ENCODE assay signal across 7 mouse cellular contexts in the genomic region with DNA sequence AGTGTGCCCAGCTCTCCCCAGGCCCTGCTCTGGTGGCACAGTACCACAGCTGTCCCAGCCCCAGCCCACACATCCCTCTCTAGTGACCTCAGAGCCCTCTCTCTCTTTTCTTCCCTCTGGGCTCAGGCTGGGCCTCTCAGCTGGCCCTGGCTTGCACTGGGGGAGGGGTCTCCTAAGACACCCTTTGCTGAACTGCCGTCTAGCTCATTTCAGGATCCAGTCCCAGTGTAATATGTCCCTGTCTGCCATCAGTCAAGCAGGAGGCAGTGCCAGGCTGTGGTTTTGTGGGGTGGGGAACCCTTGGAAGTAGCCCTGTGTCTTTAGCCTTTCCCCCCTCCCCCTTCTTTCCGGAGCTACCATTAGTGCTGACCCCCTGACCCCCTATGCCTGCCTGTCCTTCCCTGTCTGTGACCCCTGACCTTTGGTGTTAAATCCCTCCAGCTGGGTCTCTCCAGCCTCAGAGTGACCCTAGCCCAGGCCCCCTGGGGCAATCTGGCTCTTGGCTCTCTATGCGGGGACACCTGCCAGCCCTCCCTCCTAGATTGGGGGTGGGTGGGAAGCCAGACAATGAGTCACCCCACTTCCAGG. TPM values are rescaled to one million over a fixed set of nuclear protein-coding genes. Genes with fewer than 3 reads are reported as not detected.
DNase-seq lines count a peak whose midpoint lies in the region; ATAC-seq and TF ChIP-seq lines count a peak whose summit lies in the region.

No protein-coding gene starts in this region.

- peak; percentile 61 for DNase-seq in 3134 (ENCODE audit: extremely low read depth, insufficient read length, low spot score)
- no peak for DNase-seq in adrenal gland, postnatal 25 days
- no peak for DNase-seq in layer of hippocampus, adult 9-11 months
- no peak for DNase-seq in right cerebral cortex, postnatal 25 days

- H3K36me3 ChIP-seq in E14TG2a.4 (ENCODE audit: insufficient read depth, low read length), result peaks cover 10% of the 10 kb centered on the region
- H3K36me3 ChIP-seq in heart, embryonic 14.5 days (ENCODE audit: control insufficient read depth, insufficient read depth, low read length), result peaks cover 2% of the 10 kb centered on the region
- H3K36me3 ChIP-seq in liver, embryonic 15.5 days (replicated peaks), result no peaks in the 10 kb centered on the region

- H3K4me3 ChIP-seq in E14TG2a.4 (replicated peaks; ENCODE audit: low read length), result peak overlapping the region; percentile 90
- H3K4me3 ChIP-seq in heart, embryonic 14.5 days (ENCODE audit: control insufficient read depth in 1 of 2, insufficient read depth in 1 of 2, low read depth in 1 of 2, low read length in 2 of 2), result peak overlapping the region; percentile 76 to 85
- peak overlapping the region; percentile 60; the same call in 1 of the 2 replicates for H3K4me3 ChIP-seq in liver, embryonic 15.5 days (replicated peaks)

- no peak for TF ChIP-seq CTCF in E14TG2a.4 (conservative IDR thresholded peaks at IDR 0.05; ENCODE audit: low read length)

- peaks cover 88% of the 10 kb centered on the region for H3K4me1 ChIP-seq in E14TG2a.4 (replicated peaks; ENCODE audit: low read depth, low read length)
- peaks cover 62 to 65% of the 10 kb centered on the region in 2 experiments for H3K4me1 ChIP-seq in heart, embryonic 14.5 days (ENCODE audit: control insufficient read depth in 2 of 2, insufficient read depth in 2 of 2, low read length in 2 of 2)
- H3K4me1 ChIP-seq in liver, embryonic 15.5 days (replicated peaks), result peaks cover 52% of the 10 kb centered on the region

- no peaks in the 10 kb centered on the region for H3K27me3 ChIP-seq in E14TG2a.4 (ENCODE audit: insufficient read depth, low read length)
- H3K27me3 ChIP-seq in heart, embryonic 14.5 days (ENCODE audit: control insufficient read depth, insufficient read depth, low read length), result no peaks in the 10 kb centered on the region
- peaks cover 65% of the 10 kb centered on the region for H3K27me3 ChIP-seq in liver, embryonic 15.5 days

- peak overlapping the region; percentile 40 to 96 for H3K27ac ChIP-seq in heart, embryonic 14.5 days (replicated peaks in 1 of 2; ENCODE audit: control insufficient read depth in 1 of 2, insufficient read depth in 1 of 2, low read depth in 2 of 2, low read length in 2 of 2)
- no peak overlapping the region for H3K27ac ChIP-seq in liver, embryonic 15.5 days (replicated peaks)

- H3K9me3 ChIP-seq in E14TG2a.4 (ENCODE audit: low read length), result no peaks in the 10 kb centered on the region
- no peaks in the 10 kb centered on the region for H3K9me3 ChIP-seq in heart, embryonic 14.5 days (ENCODE audit: control insufficient read depth, low read length)
- no peaks in the 10 kb centered on the region for H3K9me3 ChIP-seq in liver, embryonic 15.5 days (replicated peaks)

- H3K9ac ChIP-seq in heart, embryonic 14.5 days (ENCODE audit: low read length), result peak overlapping the region; percentile 96
- 0 out of 2 replicates have a peak overlapping the region, but pooled peaks have one; percentile 8 for H3K9ac ChIP-seq in liver, embryonic 15.5 days

- WGBS in heart, embryonic 14.5 days, result 29% methylated on average over 3 of the region's 3 CpGs
- 53% methylated on average over 3 of the region's 3 CpGs for WGBS in liver, embryonic 15.5 days (ENCODE audit: insufficient replicate concordance)

- H3K4me2 ChIP-seq in heart, embryonic 14.5 days (ENCODE audit: low read length), result peak overlapping the region; percentile 91
- peak overlapping the region; percentile 69 for H3K4me2 ChIP-seq in liver, embryonic 15.5 days

- ATAC-seq in heart, embryonic 14.5 days (ENCODE audit: insufficient number of reproducible peaks, insufficient read depth, low FRiP score, low read depth), result no peak
- ATAC-seq in liver, embryonic 15.5 days (ENCODE audit: insufficient read depth), result no peak

RNA-seq across cellular contexts. Expression of gene Glis2, which starts 1.7 kb away (rescaled TPM):
- 17.8 and 21.4 TPM in 2 replicates for polyA plus RNA-seq in heart, embryonic 14.5 days (2014; fragmentation: Nextera tagmentation; extraction: Ambion mirVana)
- 2.0 and 2.3 TPM in 2 replicates for polyA plus RNA-seq in liver, embryonic 15.5 days (2015; fragmentation: Nextera tagmentation; extraction: Ambion mirVana)
- 17.1 and 23.0 TPM in 2 replicates for total RNA-seq in adrenal gland, postnatal 25 days (2021)

RNA-seq across cellular contexts. Expression of gene Pam16, which starts 28.6 kb away (rescaled TPM):
- polyA plus RNA-seq in heart, embryonic 14.5 days (2014; fragmentation: Nextera tagmentation; extraction: Ambion mirVana), result 157 and 165 TPM in 2 replicates
- 41.1 and 53.2 TPM in 2 replicates for polyA plus RNA-seq in liver, embryonic 15.5 days (2015; fragmentation: Nextera tagmentation; extraction: Ambion mirVana)
- 81.9 and 83.4 TPM in 2 replicates for total RNA-seq in adrenal gland, postnatal 25 days (2021)

RNA-seq across cellular contexts. Expression of gene Tfap4, which starts 36.6 kb away (rescaled TPM):
- 2.5 and 4.1 TPM in 2 replicates for polyA plus RNA-seq in heart, embryonic 14.5 days (2014; fragmentation: Nextera tagmentation; extraction: Ambion mirVana)
- polyA plus RNA-seq in liver, embryonic 15.5 days (2015; fragmentation: Nextera tagmentation; extraction: Ambion mirVana), result 5.6 and 6.4 TPM in 2 replicates
- 8.3 and 10.4 TPM in 2 replicates for total RNA-seq in adrenal gland, postnatal 25 days (2021)

RNA-seq across cellular contexts. Expression of gene Vasn, which starts 43.5 kb away (rescaled TPM):
- 11.9 and 12.8 TPM in 2 replicates for polyA plus RNA-seq in heart, embryonic 14.5 days (2014; fragmentation: Nextera tagmentation; extraction: Ambion mirVana)
- 2.4 and 2.8 TPM in 2 replicates for polyA plus RNA-seq in liver, embryonic 15.5 days (2015; fragmentation: Nextera tagmentation; extraction: Ambion mirVana)
- total RNA-seq in adrenal gland, postnatal 25 days (2021), result 5.4 and 9.3 TPM in 2 replicates

RNA-seq across cellular contexts. Expression of gene Dnaja3, which starts 43.6 kb away (rescaled TPM):
- 68.9 and 70.3 TPM in 2 replicates for polyA plus RNA-seq in heart, embryonic 14.5 days (2014; fragmentation: Nextera tagmentation; extraction: Ambion mirVana)
- polyA plus RNA-seq in liver, embryonic 15.5 days (2015; fragmentation: Nextera tagmentation; extraction: Ambion mirVana), result 45.7 and 50.1 TPM in 2 replicates
- 117 and 125 TPM in 2 replicates for total RNA-seq in adrenal gland, postnatal 25 days (2021)
